Mouse (Mus musculus) fat pad, adult 2 months (tissue): ENCODE results near the gene Mapk8ip3.
"Not testable (repeated sequence)": the region's sequence is repeated elsewhere in the genome, so short reads cannot be mapped to it uniquely, and the experiment has no call there.

Experiments used
- DNase-seq: peaks from one replicate; pipeline ENCODE4 v3.0.0-alpha.2; 2011; ENCODE audit warnings: low read depth, low spot score; ENCODE audit errors: extremely low read depth

Mapk8ip3 gene

DNA sequence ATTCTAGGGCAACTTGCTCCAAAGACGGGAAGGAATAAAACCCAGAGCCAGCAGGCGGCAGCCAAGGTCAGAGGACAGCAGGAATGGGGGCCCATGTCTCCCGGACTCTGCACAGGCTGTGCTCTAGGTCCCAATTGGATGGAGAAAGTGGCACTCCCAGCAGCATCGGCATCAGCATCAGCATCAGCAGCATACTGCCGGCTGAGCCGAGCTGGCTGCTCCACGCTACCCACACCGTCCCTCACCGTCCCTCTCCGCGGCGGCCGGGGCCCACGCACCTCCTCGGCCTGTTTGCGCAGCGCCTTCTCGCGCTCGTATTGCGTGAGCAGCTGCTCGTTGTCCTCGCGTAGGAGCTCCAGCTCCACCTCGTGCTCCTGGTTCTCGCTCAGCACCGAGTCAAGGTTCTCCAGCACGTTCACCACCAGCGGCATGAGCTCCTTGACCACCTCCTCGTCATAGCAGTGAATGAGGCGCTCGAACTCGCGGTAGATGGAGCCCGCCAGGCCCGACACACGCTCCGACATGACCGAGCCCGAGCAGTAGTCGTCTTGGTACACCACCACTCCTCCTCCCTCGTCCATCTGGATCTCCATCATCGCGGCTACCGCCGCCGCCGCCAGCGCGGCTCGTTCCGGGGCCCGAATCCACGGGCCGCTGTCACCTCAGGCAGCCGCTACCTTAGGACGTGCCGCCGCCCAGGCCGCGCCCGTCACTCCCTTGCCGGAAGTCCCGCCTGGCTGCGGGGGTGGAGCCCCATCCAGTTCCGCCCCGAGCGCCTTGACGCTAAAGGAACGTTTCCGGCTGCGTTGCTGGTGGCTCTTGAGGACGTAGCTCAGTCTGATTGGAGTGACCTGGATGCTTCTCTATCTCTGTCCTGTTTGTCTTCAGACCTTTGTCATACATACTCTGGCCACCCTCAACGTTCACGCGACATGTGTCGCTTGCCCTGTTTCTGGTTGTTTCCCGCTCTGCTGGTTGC lies at the start of gene Mapk8ip3:
Mapk8ip3 (minus strand) TSS at position 719 of the 979 bp plus-strand sequence.
- DNase-seq: no peak

DNA sequence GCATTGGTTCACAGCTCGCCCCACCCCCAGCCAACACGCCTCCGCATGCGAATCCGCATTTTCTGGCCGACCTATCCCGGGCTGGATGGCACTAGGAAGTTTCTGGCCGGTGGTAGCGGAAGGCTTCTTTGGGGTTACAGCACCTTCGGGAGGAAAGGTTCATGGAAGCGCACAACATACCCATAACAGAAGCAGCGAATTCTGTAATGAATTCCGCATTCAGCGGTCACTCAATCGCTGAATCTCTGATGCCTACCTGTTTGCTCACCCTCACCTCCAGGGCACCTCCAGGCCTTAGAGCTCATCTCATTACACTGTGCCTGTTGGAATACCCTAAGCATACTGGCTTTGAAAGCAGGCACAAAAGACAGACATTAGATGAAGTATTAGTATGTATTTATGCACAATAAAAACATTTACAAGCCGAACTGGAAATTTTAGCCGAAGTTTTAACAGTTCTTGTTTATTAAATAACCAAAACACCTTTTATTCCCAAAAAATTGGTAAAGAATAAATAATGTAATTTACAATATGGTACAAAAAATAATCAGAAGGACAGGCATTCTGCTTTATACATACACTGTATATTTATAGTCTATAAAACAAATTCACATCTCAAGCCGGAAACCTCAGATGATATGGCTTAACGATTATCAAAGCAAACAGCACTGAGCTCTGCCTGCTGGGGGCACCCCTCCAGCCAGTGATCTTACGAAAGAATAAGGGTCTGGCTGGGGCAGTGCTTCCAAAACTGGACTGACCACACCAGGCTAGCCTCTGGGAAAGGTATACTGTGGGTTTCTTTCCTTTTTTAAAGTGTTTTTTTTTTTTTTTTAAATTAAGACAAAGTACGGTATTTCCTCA lies 24.3 kb upstream of the Mapk8ip3 start:
- DNase-seq: no peak

DNA sequence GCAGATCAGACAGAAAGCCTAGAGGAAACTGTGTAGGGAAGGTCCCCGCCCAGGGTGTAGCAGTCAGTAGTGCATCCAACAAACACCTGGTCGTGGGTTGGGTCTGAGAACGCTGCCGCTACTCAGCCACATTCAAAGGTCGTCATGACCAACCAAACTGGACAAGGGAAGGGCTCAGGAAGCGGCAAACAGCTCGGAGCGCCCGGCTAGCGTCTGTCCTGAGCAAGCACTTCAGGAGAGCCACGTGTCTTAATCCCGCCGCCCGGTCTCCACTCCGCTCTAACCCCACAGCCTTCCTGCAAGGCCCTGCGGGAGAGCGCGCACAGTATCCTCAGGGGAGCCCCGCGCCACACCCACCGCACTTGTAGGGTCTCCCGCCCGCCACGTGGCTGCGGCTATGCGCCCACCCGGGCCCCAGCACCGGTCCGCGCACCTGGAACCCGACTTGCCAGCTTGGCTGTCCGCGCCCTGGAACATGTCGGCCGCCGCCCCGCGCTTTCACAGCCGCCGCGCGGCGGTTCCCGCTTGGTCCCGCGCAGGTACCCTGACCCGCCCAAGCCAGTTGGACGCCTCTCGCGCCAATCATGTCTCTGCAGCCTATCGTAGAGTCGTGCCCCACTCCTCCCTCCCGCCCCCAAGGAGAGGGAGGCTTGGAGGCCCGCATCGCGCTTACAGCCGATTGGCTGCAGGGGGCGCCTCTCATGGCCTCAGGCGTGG lies 23.5 kb upstream of the Mapk8ip3 start, which contains the start of gene Jpt2:
Jpt2 (minus strand) TSS at position 555 of the 717 bp plus-strand sequence.
- no peak for DNase-seq

DNA sequence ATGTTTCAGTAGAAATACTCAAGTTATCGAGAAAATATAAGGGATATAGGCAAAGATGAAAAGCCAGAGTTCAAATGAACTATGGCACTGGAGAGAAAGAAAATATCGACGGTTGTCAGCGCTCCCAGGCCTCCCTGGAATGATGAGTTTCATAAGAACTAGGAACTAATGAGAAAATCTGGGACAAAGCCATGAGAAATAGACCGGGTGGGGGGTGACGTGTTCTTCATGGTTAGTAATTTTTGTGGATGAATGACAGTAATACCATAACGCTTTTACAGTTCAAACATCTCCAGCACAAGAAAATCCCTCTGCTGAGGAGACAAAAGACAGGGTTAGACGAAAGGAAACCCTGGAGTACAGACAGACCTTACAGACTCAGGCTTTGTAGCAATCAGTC lies 22.6 kb upstream of the Mapk8ip3 start:
- DNase-seq: no peak

DNA sequence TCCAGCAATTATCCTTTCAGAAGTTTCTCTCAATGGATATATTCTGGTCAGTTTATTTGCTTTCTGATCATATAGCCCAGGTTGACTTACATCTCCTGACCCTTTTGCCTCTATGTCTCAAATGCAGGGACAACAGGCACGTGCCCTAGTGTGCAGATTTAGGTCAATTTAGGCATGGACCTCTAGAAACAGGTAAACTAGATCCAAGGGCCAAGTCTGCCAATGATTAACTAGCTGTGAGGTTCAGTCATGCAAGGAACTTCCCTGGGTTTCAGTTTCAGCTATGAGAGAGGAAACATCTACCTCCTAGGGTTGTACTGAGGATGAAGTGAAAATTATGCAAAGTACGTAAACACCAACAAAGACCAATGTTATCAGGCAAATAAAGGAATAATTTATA lies 16.5 kb upstream of the Mapk8ip3 start:
- DNase-seq: no peak

DNA sequence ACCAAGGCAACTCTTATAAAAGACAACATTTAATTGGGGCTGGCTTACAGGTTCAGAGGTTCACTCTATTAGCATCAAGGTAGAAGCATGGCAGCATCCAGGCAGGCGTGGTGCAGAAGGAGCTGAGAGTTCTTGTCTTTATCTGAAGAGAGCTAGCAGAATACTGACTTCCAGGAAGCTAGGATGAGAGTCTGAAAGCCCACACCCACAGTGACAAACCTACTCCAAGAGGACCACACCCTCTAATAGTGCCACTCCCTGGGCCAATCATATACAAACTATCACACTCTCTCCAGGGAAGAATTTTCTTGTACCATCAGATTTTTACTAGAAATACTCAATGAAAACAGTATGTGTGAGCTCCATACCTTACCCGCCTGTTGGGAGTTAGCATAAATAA lies 13.9 kb upstream of the Mapk8ip3 start:
- DNase-seq: no peak

DNA sequence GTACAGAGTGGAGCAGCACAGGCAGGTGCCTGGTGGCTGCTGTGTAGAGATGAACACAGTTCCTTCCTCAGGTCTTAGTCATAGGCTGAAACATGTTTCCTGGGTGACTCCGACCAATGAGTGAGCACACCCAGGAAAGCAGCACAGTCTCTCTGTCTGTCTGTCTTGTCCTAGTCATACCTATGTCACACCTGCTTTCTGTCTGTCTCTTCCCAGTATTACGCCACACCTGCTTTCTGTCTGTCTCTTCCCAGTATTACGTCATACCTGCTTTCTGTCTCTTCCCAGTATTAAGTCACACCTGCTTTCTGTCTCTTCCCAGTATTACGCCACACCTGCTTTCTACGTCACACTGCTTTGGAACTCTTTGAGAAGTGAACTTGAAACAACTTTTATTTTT lies 11.4 kb upstream of the Mapk8ip3 start:
- DNase-seq: peak; percentile 50

DNA sequence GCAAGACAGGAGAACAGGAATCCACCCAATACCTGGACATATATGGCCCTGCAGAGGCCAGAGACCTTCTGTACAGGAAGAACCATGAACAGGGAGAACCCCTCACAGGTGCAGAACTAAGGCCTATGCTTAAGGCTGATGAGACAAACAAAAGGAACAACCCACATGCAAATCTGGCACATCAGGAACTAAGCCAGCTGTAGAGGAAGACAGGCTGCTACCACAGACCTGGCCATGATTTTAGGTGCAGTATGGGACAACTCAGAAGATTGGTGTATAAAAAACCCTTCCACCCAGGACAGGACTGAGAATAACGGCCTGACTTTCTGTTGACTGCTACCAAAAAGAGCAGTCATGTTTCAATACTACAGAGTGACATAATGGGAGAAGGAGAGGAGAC lies 6.8 kb upstream of the Mapk8ip3 start:
- not testable (repeated sequence) for DNase-seq

DNA sequence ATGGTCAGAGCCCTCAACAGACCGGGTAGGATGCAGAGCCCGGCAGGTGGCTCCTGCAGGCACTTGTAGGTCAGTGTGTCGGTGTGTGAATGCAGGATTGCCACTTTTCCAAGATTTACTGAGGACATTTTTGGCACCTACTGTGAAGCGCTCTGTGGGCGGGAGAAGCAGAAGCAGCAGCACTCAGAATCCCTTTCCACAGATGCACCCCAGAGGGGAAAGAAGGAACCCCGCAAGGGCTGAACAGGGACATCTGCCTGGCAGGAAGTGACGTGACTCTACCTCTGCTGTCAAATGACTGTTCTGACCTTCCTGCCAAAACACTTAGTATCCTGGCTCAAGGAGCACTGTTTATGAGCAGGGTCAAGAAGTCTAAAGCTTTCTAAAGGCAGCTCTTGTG lies 6.3 kb upstream of the Mapk8ip3 start:
- DNase-seq: no peak

DNA sequence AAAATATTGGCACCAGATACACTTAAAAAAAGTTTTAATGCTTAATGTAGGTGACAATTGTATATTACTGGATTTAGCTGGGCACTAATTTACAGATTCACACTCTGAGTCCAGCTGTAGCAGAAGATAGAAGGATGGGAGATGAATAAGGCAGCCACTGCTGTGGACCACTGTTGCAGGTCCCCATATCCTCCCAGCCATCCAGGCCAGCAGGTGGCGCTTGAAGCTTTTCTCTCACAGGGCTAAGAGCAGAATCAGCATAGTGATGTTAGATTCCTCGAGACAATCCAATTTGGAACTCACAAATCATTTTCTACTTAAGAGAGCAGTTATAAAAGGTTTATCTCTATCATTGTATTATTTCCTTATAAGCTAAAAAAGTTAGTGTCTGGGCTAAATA lies 5.7 kb upstream of the Mapk8ip3 start:
- DNase-seq: not testable (repeated sequence)

DNA sequence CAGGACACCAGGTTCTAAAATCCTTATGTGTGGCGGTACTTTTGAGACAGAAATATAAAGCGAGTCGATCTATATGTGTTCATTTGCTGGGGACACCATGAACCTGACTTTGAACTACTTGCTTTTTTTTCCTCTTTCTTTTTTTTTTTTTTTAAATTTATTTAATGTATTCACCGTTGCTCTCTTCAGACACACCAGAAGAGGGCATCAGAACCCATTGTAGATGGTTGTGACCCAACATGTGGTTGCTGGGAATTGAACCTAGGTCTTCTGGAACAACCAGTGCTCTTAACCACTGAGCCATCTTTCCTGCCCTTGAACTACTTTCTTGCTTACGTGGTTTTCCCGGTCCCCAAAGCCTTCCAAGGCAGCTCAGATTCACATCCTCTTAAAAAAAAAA lies 489 bp upstream of the Mapk8ip3 start:
- DNase-seq: no peak

DNA sequence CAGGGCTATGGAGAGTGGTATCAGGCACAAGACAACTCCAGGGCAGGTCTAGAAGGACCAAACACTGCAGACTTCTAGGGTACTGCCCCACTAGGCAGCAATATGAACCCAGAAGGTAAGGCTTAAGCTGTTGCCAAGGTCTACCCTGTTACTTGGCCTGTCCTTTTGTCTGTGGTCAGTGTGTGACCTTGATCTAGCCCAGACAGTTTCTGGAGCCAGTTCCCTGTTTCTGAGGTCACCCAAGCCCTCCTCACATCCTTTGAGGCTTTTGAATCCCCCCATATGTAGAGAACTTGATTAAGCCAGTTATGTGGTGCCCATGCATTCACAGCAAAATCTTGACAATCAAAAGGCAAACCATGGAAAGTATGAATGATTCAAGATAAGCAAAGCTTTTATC lies 1.1 kb downstream of the Mapk8ip3 start:
- no peak for DNase-seq

DNA sequence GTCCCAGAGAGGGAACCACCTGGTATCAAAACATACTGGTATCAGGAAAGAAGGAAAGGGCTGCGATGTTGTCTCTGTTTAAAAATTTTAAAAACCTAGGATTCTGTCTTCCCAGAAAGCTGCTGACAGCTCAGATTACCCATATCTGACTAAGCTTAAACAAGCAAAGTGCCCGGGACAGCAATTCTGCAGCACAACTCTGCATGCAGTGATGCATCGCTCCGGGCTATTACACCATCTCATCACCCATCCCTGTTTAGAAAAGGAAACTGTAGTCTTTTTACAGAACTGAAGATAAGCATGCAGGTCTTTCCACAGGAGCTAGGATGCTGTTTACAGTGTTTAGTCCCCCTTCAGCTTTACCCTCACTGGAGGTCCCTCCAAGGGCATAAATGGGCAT lies 1.9 kb downstream of the Mapk8ip3 start:
- no peak for DNase-seq

DNA sequence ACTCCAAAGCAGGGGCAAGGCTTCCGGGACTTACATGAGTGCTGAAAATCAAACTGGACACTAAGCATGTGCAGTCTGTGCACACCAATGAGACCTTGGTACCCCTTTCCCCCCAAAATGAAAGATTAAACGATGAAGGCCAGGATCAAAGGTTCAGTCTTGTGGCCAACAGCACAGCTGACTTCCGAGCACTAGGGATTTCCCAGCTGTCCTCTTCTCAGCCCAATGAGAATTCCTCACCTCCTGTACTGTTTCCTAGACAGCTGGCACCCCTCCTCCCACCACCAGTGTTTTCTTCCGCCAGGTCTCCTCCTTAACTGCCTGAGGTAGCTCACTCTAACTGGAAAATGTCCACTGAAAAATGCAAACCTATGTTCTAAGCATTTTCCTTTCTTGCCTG lies 3.6 kb downstream of the Mapk8ip3 start:
- DNase-seq: no peak

DNA sequence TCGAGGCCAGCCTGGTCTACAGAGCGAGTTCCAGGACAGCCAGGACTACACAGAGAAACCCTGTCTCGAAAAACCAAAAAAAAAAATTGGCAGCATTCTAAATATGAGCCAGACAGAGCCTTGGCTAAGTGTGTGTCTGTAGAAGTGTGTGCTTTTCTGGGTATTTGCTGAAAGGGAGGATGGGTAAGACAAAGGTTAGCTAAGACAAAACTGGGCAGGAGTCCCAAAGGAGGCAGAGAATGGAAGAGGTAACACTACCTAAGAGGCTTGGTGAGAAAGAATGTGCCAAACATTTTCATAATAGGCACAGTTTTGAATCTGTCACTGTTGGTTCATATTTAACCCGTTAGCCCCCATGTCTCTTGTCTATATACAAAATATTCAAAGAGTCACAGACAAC lies 4.3 kb downstream of the Mapk8ip3 start:
- DNase-seq: no peak

DNA sequence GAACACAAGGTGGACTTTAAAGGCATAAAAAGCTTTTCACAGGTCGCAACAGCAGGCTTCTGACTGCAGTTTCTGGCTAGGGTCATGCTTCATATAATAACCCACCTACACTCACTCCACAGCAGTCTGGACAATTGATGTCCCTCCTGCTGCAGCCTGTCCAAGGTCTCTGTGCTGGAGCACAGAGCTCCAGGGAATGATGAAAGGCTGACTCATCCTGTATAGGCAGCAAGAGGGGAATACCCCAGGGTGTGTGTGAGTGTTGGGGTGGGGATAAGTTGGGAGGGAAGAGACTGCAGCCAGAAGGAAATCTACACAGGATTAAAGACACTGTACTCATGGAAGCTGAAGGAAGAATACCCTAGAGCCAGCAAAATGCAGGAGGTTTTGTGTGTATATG lies 7.3 kb downstream of the Mapk8ip3 start:
- DNase-seq: no peak

DNA sequence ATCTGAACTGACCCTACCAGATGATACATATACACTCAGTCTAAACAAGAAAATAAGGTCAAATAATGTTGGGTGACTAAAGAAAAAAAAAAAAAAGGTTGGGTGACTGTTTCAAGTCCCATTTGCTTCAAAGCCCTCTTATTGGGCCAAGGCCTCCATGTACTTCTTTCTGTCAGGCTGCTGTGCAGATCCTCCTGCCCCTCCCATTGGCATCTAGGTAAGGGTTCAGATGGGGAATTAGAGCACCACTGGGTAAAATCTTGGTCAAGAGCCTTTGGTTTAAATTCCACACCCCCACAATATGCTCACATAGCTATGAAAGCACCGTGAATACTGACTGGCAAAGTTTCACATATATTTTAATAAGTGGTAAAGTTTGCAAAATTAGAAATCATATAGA lies 13.5 kb downstream of the Mapk8ip3 start:
- DNase-seq: no peak

DNA sequence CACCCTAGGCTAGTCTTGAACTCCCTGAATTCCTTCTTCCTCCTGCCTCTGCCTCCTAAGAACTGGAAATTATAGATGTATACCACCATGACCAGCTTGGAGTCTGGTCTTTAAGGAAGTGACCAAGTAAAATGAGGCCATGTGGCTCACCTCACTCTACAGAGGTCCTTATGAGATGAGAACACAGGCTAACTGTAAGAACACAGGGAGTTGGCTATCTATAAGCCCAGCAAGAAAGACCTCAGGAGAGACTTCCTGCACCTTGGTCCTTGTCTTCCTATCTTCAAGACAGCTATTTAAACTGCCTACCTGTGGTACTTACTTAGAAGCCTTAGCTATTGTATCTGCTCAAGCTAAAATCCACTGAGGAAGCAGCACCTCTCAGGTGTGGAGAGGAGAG lies 22.8 kb downstream of the Mapk8ip3 start:
- DNase-seq: no peak

DNA sequence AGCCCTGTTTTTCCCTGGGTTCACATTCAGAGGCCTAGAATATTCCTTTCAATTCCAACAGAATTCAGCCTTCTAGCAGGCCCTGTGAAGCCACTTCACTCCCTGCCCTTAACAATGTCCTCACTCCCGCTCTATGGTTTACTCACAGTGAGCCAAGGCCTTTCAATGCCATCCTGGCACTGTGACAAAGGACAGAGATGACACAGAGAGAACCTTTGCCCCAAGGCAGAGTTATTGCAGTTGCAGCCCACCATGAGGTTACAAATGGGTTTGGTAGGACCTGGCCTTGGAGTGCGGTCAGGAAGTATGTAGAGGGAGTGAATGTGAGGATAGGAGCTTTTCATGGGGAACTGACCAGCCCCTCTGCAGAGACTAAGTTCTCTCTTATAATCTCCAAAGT lies 29.2 kb downstream of the Mapk8ip3 start:
- DNase-seq: no peak

DNA sequence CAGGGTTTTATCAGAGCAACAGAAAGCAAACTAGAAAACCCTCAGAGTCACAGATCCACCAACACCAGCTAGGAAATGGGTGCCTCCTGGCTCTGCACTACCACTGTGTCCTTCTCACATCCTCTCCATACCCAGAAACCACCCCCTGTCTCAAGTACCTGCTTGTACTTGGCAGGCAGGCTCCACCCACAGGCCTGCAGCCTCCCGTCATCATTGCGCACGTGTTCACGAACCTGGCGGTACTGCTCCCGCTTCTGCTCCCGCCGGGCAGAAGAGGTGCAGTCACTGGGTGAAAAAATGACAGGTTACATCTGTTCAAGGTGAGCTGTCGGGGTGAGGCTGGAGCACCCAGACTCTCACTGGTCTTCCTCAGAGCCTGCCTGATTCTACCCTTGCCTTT lies 33.0 kb downstream of the Mapk8ip3 start:
- DNase-seq: no peak
